Comparison of ENCODE assay signal across 17 mouse cellular contexts in genomic region chr11:116245616-116246015, GRCm38 (mm10). TPM values are rescaled to one million over a fixed set of nuclear protein-coding genes. Genes with fewer than 3 reads are reported as not detected.
"Had no signal": no experiment of that assay in that cellular context is flagged by ENCODE, and none has a peak within 500 bp of the region (broad histone marks: within the 10 kb centered on the region; RNA-seq: fewer than 3 reads in every experiment).

No protein-coding gene starts in this region.

- H3K9me3 ChIP-seq: limb, embryonic 10.5 days; limb, embryonic 13.5 days; liver, embryonic 12.5 days; liver, embryonic 15.5 days; lung, embryonic 15.5 days had no signal

- ATAC-seq: hindbrain, postnatal 0 days; inflammation-experienced regulatory T-cells, adult 6 months; liver, embryonic 12.5 days had no signal

- H3K9ac ChIP-seq: limb, embryonic 13.5 days; liver, embryonic 12.5 days; liver, embryonic 15.5 days; lung, embryonic 15.5 days had no signal

- DNase-seq: liver; lung, adult 18-20 months; lung, postnatal 10 days; lung, postnatal 4 days; midbrain, embryonic 14.5 days; thymus, adult 2 months; thymus, postnatal 14 days; thymus, postnatal 4 days had no signal

- H3K27me3 ChIP-seq: limb, embryonic 13.5 days; liver, embryonic 12.5 days; liver, embryonic 15.5 days; lung, embryonic 15.5 days had no signal

- H3K4me3 ChIP-seq: limb, embryonic 10.5 days; limb, embryonic 13.5 days; liver, embryonic 12.5 days; liver, embryonic 15.5 days; lung, embryonic 15.5 days had no signal

- H3K4me2 ChIP-seq: limb, embryonic 13.5 days; liver, embryonic 12.5 days; liver, embryonic 15.5 days; lung, embryonic 15.5 days; midbrain, embryonic 11.5 days had no signal

- H3K27ac ChIP-seq: hindbrain, postnatal 0 days; limb, embryonic 10.5 days; limb, embryonic 13.5 days; liver, embryonic 12.5 days; liver, embryonic 15.5 days; lung, embryonic 15.5 days; stomach, postnatal 0 days had no signal

- H3K4me1 ChIP-seq: liver, embryonic 15.5 days; lung, embryonic 15.5 days had no signal

RNA-seq across cellular contexts. Expression of gene Evpl, which starts 7.7 kb away (rescaled TPM):
- polyA plus RNA-seq: inflammation-experienced regulatory T-cells, adult 6 months had no signal

RNA-seq across cellular contexts. Expression of gene Galr2, which starts 35.1 kb away (rescaled TPM):
- polyA plus RNA-seq: inflammation-experienced regulatory T-cells, adult 6 months; liver, embryonic 12.5 days; liver, embryonic 15.5 days had no signal
